Mouse (Mus musculus): ENCODE results near the gene Gm10153.
A peak's percentile ranks its signal among the peaks of the same experiment; 100 is the strongest.
"Not testable (repeated sequence)": the region's sequence is repeated elsewhere in the genome, so short reads cannot be mapped to it uniquely, and the experiment has no call there.

Gene Gm10153

GRCm38 (mm10) chr7:142190289-142190688, at the start of gene Gm10153:
Gene Gm10153, minus strand, starts transcription at chr7:142190389.
- no peak for DNase-seq (ENCODE audit: low spot score in 2 of 2)

- DNase-seq (ENCODE audit: low spot score in 2 of 2): no peak
Measured at GRCm38 (mm10) chr7:142231540-142231939, 41.4 kb upstream of the Gm10153 start.

DNA sequence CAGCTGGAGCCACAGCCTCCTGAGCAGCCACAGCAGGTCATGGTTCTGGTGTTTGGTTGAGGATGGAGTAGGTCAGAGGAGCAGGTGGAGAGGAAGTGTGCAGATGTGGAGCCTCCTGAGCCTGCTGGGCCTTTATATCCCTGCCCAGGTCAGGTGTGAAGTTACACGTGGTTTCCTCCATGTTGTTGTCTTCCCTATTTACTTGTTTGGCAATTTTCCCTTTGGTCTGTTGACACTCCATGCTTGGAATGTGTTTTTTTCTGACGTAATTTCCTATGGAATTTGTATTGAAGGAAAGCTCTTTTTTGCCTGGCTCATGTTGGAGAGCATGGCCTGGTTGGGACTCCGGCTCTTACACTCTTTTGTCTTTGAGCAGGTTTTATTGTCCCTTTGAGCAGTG, 39.7 kb upstream of the Gm10153 start, which contains the start of gene Krtap5-5:
Krtap5-5 (minus strand) TSS at position 101 of the 400 bp plus-strand sequence.
- DNase-seq (ENCODE audit: low spot score in 2 of 2): not testable (repeated sequence)

GRCm38 (mm10) chr7:142224518-142224917, 34.3 kb upstream of the Gm10153 start:
- no peak for DNase-seq (ENCODE audit: low spot score in 2 of 2)

DNA sequence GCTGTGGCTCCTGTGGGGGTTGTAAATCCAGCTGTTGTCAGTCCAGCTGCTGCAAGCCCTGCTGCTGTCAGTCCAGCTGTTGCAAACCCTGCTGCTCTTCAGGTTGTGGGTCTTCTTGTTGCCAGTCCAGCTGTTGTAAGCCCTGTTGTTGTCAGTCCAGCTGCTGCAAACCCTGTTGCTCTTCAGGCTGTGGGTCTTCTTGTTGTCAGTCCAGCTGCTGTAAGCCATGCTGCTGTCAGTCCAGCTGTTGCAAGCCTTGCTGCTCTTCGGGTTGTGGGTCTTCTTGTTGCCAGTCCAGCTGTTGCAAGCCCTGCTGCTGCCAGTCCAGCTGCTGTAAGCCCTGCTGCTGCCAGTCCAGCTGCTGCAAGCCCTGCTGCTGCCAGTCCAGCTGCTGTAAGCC, 21.9 kb upstream of the Gm10153 start:
- not testable (repeated sequence) for DNase-seq (ENCODE audit: low spot score in 2 of 2)

- no peak for DNase-seq (ENCODE audit: low spot score in 2 of 2)
Measured at GRCm38 (mm10) chr7:142211559-142211958, 21.4 kb upstream of the Gm10153 start, which contains the start of gene Gm7579. Gene Gm7579, plus strand, starts transcription at chr7:142211859.

- not testable (repeated sequence) for DNase-seq (ENCODE audit: low spot score in 2 of 2)
Measured at GRCm38 (mm10) chr7:142206891-142207290, 16.7 kb upstream of the Gm10153 start.

- DNase-seq (ENCODE audit: low spot score in 2 of 2): no peak
Measured at GRCm38 (mm10) chr7:142205488-142205887, 15.3 kb upstream of the Gm10153 start.

DNA sequence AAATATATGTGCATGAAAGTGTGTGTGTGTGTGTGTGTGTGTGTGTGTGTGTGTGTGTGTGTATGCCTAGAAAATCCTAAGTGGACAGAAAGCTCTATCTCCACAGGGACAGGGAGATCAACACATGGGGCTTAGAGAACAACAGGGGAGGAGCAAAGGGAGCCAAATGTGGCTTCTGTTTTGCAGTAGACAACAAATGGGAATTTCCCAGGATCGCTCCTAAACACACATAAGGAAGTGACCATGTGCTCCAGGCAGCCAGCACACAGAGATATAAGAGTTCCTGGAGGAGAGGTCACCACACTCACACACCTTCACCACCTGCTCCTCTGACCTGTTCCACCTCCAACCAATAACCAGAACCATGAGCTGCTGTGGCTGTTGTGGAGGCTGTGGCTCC, 10.9 kb upstream of the Gm10153 start, which contains the start of gene Krtap5-3:
Krtap5-3 (plus strand) TSS at position 301 of the 400 bp plus-strand sequence.
- DNase-seq (ENCODE audit: low spot score in 2 of 2): no peak

DNA sequence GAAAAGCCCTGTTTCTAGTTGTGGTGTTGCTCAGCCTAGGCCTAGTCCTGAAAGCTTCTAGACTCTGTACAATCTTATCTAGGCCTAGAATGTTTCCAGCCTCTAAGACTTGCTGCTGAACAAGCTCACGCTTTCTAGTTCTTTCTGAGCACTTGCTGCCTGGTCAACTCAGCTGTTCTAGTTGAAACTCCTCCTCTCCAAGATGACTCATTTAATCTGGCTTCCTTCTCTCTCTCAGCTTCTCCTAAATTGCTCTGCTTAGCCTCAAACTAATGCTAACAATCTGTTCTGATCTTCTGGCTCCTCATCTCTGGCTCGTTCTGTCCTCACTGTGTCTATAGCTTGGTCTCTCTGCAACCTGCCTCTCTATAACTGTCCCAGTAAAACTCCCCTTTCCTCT, 8.6 kb upstream of the Gm10153 start:
- no peak for DNase-seq (ENCODE audit: low spot score in 2 of 2)

- DNase-seq (ENCODE audit: low spot score in 2 of 2): no peak
Measured at GRCm38 (mm10) chr7:142188156-142188555, 2.0 kb downstream of the Gm10153 start.

GRCm38 (mm10) chr7:142181021-142181420, 9.2 kb downstream of the Gm10153 start:
- peak in 1 of 2 experiments; percentile 32 for DNase-seq (ENCODE audit: low spot score in 2 of 2)

DNA sequence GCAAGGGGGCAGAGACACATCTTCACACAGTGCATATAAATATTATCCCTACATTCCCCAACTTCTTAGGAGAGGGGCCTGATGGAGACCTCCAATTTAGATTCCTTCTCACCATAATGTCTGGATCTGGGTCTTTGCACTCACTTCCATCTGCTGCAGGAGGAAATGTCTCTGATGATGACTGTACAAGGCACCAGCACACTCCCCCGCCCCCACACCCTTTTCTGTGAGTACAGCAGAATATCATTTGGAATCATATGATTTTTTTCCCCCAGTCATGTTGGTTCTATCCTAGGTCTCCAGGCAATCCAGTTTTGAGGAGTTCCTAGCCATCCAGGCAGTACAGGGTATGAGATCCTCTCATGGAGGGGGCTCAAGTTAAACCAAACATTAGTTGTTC, 11.5 kb downstream of the Gm10153 start:
- no peak for DNase-seq (ENCODE audit: low spot score in 2 of 2)

DNA sequence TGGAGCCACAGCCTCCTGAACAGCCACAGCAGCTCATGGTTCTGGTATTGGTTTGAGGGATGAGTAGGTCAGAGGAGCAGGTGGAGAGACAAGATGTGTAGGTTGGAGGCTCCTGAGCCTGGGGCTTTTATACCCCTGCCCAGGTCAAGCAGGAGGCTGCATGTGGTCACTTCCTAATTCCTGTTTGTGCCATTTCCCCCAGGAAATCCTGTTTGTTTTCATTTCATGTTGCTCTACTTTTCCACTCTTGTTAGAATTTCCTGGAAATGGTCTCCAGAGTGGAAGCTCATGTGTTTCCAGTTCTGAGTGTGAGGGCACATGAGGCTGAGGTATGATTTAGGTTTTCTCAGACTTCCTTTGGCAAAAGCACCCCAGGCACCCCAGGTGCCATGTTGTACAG, 14.3 kb downstream of the Gm10153 start, which contains the start of gene Krtap5-2:
Krtap5-2 (minus strand) TSS at position 101 of the 400 bp plus-strand sequence.
- not testable (repeated sequence) for DNase-seq (ENCODE audit: low spot score in 2 of 2)

- DNase-seq (ENCODE audit: low spot score in 2 of 2): no peak
Measured at GRCm38 (mm10) chr7:142169836-142170235, 20.4 kb downstream of the Gm10153 start.

DNA sequence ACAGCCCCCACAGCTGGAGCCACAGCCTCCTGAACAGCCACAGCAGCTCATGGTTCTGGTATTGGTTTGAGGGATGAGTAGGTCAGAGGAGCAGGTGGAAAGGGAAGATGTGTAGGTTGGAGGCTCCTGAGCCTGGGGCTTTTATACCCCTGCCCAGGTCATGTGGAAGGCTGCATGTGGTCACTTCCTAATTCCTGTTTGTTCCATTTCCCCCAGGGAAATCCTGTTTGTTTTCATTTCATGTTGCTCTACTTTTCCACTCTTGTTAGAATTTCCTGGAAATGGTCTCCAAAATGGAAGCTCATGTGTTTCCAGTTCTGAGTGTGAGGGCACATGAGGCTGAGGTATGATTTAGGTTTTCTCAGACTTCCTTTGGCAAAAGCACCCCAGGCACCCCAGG, 24.6 kb downstream of the Gm10153 start, which contains the start of gene Gm4553:
Gm4553 (minus strand) TSS at position 101 of the 400 bp plus-strand sequence.
- DNase-seq (ENCODE audit: low spot score in 2 of 2): not testable (repeated sequence)

GRCm38 (mm10) chr7:142159366-142159765, 30.8 kb downstream of the Gm10153 start:
- no peak for DNase-seq (ENCODE audit: low spot score in 2 of 2)

DNA sequence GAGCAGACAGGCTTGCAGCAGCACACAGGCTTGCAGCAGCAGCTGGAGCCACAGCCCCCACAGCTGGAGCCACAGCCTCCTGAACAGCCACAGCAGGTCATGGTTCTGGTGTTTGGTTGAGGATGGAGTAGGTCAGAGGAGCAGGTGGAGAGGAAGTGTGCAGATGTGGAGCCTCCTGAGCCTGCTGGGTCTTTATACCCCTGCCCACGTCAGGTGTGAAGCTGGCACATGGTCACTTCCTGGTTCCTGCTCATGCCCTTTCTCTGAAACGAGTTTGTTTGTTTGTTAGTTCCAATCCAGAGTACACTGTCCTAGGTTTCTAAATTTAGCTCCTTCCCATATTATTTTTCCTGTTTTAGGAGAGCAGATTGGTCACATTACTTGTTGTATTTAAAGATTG, 33.2 kb downstream of the Gm10153 start, which contains the start of gene Gm29735:
Gm29735 (minus strand) TSS at position 101 of the 400 bp plus-strand sequence.
- not testable (repeated sequence) for DNase-seq (ENCODE audit: low spot score in 2 of 2)

GRCm38 (mm10) chr7:142155308-142155707, 34.9 kb downstream of the Gm10153 start:
- DNase-seq (ENCODE audit: low spot score in 2 of 2): no peak

- no peak for DNase-seq (ENCODE audit: low spot score in 2 of 2)
Measured at GRCm38 (mm10) chr7:142152191-142152590, 38.0 kb downstream of the Gm10153 start.

DNA sequence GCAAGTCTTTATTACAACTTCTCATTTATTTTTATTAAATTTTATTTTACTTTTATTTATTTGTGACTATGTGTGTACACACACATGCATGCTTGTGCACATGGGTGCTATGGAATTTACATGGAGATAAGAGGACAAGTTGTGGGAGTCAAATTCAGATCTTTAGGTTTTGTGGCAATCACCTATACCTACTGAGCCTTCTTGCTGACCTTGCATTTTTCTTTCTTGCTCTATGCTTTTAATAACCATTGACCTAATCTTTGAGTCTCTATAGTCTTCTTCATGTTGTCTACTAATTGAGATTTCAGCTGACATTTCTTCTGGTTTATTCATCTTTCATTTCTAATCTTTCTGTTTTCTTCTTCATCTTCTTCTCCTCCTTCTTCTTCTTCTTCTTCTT, 41.6 kb downstream of the Gm10153 start:
- no peak for DNase-seq (ENCODE audit: low spot score in 2 of 2)

- DNase-seq (ENCODE audit: low spot score in 2 of 2): peak in 1 of 2 experiments; percentile 39
Measured at GRCm38 (mm10) chr7:142146033-142146432, 44.2 kb downstream of the Gm10153 start.

GRCm38 (mm10) chr7:142145413-142145940, 44.7 kb downstream of the Gm10153 start:
- DNase-seq (ENCODE audit: low spot score in 2 of 2): no peak
